Mouse (Mus musculus) hindbrain, embryonic 16.5 days (tissue): ENCODE data around the gene Brd4. TPM values are rescaled to one million over a fixed set of nuclear protein-coding genes. Genes with fewer than 3 reads are reported as not detected.
A peak's percentile ranks its signal among the peaks of the same experiment; 100 is the strongest.

Experiments
- ATAC-seq: fragments of 200-750 bp; cut with Nextera tagmentation; 2 replicates; pipeline ENCODE4 v1.8.0; 2017; ENCODE audit warnings: moderate TSS enrichment, moderate library complexity
- H3K27ac ChIP-seq: fragments of 300-500 bp; sonication (generic); 2 replicates; pipeline ENCODE4 v1.5.1; 2014; ENCODE audit warnings: low read depth, mild to moderate bottlenecking, control low read depth, low read length, moderate library complexity
- H3K27me3 ChIP-seq: fragments of 300-500 bp; sonication (generic); replicated peaks from 2 replicates; pipeline ENCODE4 v1.6.1; 2014; ENCODE audit warnings: low read length; ENCODE audit not compliant: control insufficient read depth, insufficient read depth
- H3K36me3 ChIP-seq: fragments of 300-500 bp; sonication (generic); 2 replicates; pipeline ENCODE4 v1.6.1; 2014; ENCODE audit warnings: mild to moderate bottlenecking, low read length, moderate library complexity, mixed read lengths; ENCODE audit not compliant: control insufficient read depth, insufficient read depth
- H3K4me1 ChIP-seq: fragments of 300-500 bp; sonication (generic); 2 replicates; pipeline ENCODE4 v1.6.1; 2014; ENCODE audit warnings: low read depth, low read length; ENCODE audit not compliant: control insufficient read depth, insufficient read depth
- H3K4me2 ChIP-seq: fragments of 300-500 bp; sonication (generic); 2 replicates; pipeline ENCODE4 v1.6.1; 2014; ENCODE audit warnings: mild to moderate bottlenecking, low read length, control low read depth, moderate library complexity
- H3K4me3 ChIP-seq: fragments of 300-500 bp; sonication (generic); 2 replicates; pipeline ENCODE4 v1.5.1; 2014; ENCODE audit warnings: mild to moderate bottlenecking, low read length, control low read depth, moderate library complexity
- H3K9ac ChIP-seq: fragments of 300-500 bp; sonication (generic); 2 replicates; pipeline ENCODE4 v1.6.1; 2014; ENCODE audit warnings: low read depth, mild to moderate bottlenecking, control low read depth, low read length, moderate library complexity
- H3K9me3 ChIP-seq: fragments of 300-500 bp; sonication (generic); 2 replicates; pipeline ENCODE4 v1.6.1; 2014; ENCODE audit warnings: mild to moderate bottlenecking, low read length, moderate library complexity; ENCODE audit not compliant: control insufficient read depth
- WGBS: fragments of 180-500 bp; shearing (Covaris S2); extraction: QIAGEN DNeasy Blood & Tissue Kit; methylation state at CpG from one replicate; pipeline ENCODE4 v1.1.7; 2014; 5-methylcytosine and 5-hydroxymethylcytosine counted together
- polyA plus RNA-seq: library from polyadenylated mRNA; unstranded; fragments of >200 nt; fragmentation: Nextera tagmentation; extraction: Ambion mirVana; gene quantifications from 2 replicates; pipeline ENCODE4 v1.2.1, GENCODE M21; 2015

Brd4 gene
- polyA plus RNA-seq, 1 experiment from 2014 or later, result 72.9 TPM

GRCm38 (mm10) chr17:32317708-32318107, 33.2 kb upstream of the Brd4 start:
- no peaks in the 10 kb centered on the region for H3K9me3 ChIP-seq
- H3K4me2 ChIP-seq, result no peak overlapping the region
- H3K36me3 ChIP-seq, result peaks cover 32% of the 10 kb centered on the region
- no peak overlapping the region for H3K27ac ChIP-seq
- no peak for ATAC-seq
- H3K27me3 ChIP-seq, result no peaks in the 10 kb centered on the region
- no peak overlapping the region for H3K4me3 ChIP-seq
- H3K4me1 ChIP-seq, result peaks cover 9% of the 10 kb centered on the region
- no peak overlapping the region for H3K9ac ChIP-seq
- 93% methylated on average over 3 of the region's 3 CpGs for WGBS

DNA sequence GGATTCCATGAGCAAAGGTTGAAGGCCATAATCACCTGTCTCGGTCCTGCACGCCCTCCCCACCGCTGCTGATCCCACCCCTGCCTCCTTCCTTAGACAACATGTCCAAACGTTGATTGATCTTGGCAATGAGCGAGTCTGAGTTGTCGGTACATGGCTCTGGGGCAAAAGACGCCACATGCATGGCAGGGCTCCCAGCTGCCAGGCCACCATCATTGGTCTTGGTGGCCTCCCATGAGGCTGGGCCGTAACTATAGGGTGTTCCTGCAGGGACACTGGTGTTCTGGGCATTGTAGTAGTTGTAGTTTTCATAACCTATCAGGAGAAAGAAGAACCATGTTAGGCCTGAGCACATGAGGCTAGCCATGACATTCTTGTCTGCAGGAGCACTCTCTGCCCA, 32.5 kb upstream of the Brd4 start:
- Histone ChIP-seq H3K27me3 (no peaks in the 10 kb centered on the region), H3K36me3 (peaks cover 36% of the 10 kb centered on the region), H3K9ac (no peak overlapping the region), H3K27ac (no peak overlapping the region), H3K4me2 (no peak overlapping the region), H3K4me1 (peaks cover 9% of the 10 kb centered on the region), H3K9me3 (no peaks in the 10 kb centered on the region), H3K4me3 (no peak overlapping the region)
- 93% methylated on average over 8 of the region's 8 CpGs for WGBS
- ATAC-seq, result no peak

GRCm38 (mm10) chr17:32315560-32315959, 31.0 kb upstream of the Brd4 start:
- no peak overlapping the region for H3K4me2 ChIP-seq
- H3K9ac ChIP-seq, result no peak overlapping the region
- H3K36me3 ChIP-seq, result peaks cover 46% of the 10 kb centered on the region
- H3K4me3 ChIP-seq, result no peak overlapping the region
- H3K9me3 ChIP-seq, result no peaks in the 10 kb centered on the region
- no peak overlapping the region for H3K27ac ChIP-seq
- 95% methylated on average over 5 of the region's 5 CpGs for WGBS
- ATAC-seq, result no peak
- H3K27me3 ChIP-seq, result no peaks in the 10 kb centered on the region
- peaks cover 6% of the 10 kb centered on the region for H3K4me1 ChIP-seq

DNA sequence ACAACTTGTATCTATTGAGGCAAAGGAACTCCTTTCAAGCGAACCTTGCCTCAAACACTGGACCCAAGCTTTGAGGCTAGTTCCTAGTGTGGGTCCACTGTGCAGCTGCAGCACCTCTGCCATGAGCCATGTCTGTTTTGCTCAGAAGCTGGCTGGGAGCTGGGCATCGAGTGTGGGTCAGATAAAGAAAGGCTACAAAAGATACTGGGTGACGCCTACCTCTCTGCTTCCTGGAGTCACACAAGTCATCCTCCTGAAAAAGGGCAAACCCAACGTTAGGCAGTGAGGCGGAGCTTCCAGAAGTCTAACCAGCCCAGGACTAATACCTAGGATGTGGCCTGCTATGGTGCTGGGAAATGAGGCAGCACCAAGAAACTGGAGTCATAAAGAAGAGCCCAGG, 29.4 kb upstream of the Brd4 start:
- 88% methylated on average over 5 of the region's 5 CpGs for WGBS
- Histone ChIP-seq H3K4me1 (peaks cover under 1% of the 10 kb centered on the region; the same call in 1 of the 2 replicates), H3K9ac (no peak overlapping the region), H3K9me3 (no peaks in the 10 kb centered on the region), H3K36me3 (peaks cover 62% of the 10 kb centered on the region), H3K27me3 (no peaks in the 10 kb centered on the region), H3K4me3 (no peak overlapping the region), H3K4me2 (no peak overlapping the region), H3K27ac (no peak overlapping the region)
- ATAC-seq, result no peak

- Histone ChIP-seq H3K9ac (no peak overlapping the region), H3K27ac (no peak overlapping the region), H3K4me1 (no peaks in the 10 kb centered on the region), H3K4me2 (no peak overlapping the region), H3K36me3 (peaks cover 71% of the 10 kb centered on the region), H3K27me3 (no peaks in the 10 kb centered on the region), H3K9me3 (no peaks in the 10 kb centered on the region), H3K4me3 (no peak overlapping the region)
- no peak for ATAC-seq
- WGBS, result 93% methylated on average over 8 of the region's 8 CpGs
Observed at GRCm38 (mm10) chr17:32312801-32313200, 28.3 kb upstream of the Brd4 start.

DNA sequence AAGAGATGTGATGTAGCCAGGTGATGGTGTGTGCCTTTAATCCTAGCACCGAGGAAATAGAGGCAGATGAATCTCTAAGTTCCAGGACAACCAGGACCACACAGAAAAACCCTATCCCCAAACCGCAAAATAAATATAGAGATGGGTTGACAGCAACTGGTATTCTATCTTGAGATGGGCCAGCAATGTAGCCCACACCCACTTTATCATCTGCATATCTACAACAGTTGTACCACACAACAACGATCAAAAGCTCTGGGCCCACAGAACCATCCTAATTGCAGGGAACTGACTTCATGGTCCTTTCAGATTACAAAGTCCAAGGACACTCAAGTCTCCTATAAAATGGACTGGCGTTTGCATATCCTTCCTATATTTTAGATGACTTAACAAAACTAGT, 23.4 kb upstream of the Brd4 start:
- peaks cover 72% of the 10 kb centered on the region for H3K36me3 ChIP-seq
- no peaks in the 10 kb centered on the region for H3K27me3 ChIP-seq
- H3K27ac ChIP-seq, result no peak overlapping the region
- no peak overlapping the region for H3K9ac ChIP-seq
- H3K9me3 ChIP-seq, result no peaks in the 10 kb centered on the region
- no peak overlapping the region for H3K4me2 ChIP-seq
- no peak for ATAC-seq
- WGBS, result 94% methylated on average over 4 of the region's 4 CpGs
- no peaks in the 10 kb centered on the region for H3K4me1 ChIP-seq
- no peak overlapping the region for H3K4me3 ChIP-seq

- Histone ChIP-seq H3K9me3 (no peaks in the 10 kb centered on the region), H3K4me2 (no peak overlapping the region), H3K9ac (no peak overlapping the region), H3K4me3 (no peak overlapping the region), H3K27me3 (no peaks in the 10 kb centered on the region), H3K36me3 (no peaks in the 10 kb centered on the region), H3K4me1 (no peaks in the 10 kb centered on the region), H3K27ac (no peak overlapping the region)
- WGBS, result 86% methylated on average over 1 of the region's 1 CpGs
- no peak for ATAC-seq
Observed at GRCm38 (mm10) chr17:32298125-32298524, 13.6 kb upstream of the Brd4 start.

DNA sequence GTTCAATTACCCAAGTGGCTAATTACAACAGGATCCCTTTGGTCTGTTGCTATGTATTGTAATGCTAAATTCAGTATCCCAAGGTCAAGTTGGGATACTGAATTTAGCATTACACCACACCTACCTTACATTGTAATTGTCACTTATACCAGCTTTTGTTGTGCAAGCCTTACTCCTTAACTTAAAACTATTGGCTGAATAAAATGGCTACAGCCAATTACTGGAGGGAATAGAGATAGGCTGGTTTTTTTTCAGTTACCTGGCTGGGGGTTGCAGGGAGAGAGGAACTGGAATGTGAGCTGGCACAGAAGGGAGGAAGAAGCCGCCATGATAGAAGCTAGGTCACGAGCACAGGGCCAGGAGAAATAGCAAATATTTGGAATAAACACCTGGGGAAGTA, 11.4 kb upstream of the Brd4 start:
- 81% methylated on average over 2 of the region's 2 CpGs for WGBS
- ATAC-seq, result no peak
- no peak overlapping the region for H3K4me3 ChIP-seq
- no peak overlapping the region for H3K4me2 ChIP-seq
- no peaks in the 10 kb centered on the region for H3K4me1 ChIP-seq
- H3K27me3 ChIP-seq, result no peaks in the 10 kb centered on the region
- no peak overlapping the region for H3K9ac ChIP-seq
- no peaks in the 10 kb centered on the region for H3K36me3 ChIP-seq
- no peak overlapping the region for H3K27ac ChIP-seq
- no peaks in the 10 kb centered on the region for H3K9me3 ChIP-seq

GRCm38 (mm10) chr17:32295160-32295559, 10.6 kb upstream of the Brd4 start:
- H3K4me1 ChIP-seq, result no peaks in the 10 kb centered on the region
- ATAC-seq, result no peak
- H3K4me2 ChIP-seq, result no peak overlapping the region
- no peak overlapping the region for H3K27ac ChIP-seq
- H3K36me3 ChIP-seq, result no peaks in the 10 kb centered on the region
- WGBS, result 87% methylated on average over 4 of the region's 4 CpGs
- no peak overlapping the region for H3K9ac ChIP-seq
- H3K4me3 ChIP-seq, result no peak overlapping the region
- H3K9me3 ChIP-seq, result no peaks in the 10 kb centered on the region
- no peaks in the 10 kb centered on the region for H3K27me3 ChIP-seq

- ATAC-seq, result no peak
Observed at GRCm38 (mm10) chr17:32285138-32285670, 682 bp upstream of the Brd4 start.

More at GRCm38 (mm10) chr17:32285138-32285670, 682 bp upstream of the Brd4 start:
- WGBS, result 49% methylated on average over 6 of the region's 6 CpGs
- Histone ChIP-seq H3K4me2 (peak overlapping the region; percentile 77), H3K27ac (peak overlapping the region; percentile 100), H3K4me1 (peaks cover 24% of the 10 kb centered on the region), H3K9ac (peak overlapping the region; percentile 98), H3K27me3 (no peaks in the 10 kb centered on the region), H3K9me3 (no peaks in the 10 kb centered on the region), H3K36me3 (no peaks in the 10 kb centered on the region), H3K4me3 (peak overlapping the region; percentile 60)
